Mouse (Mus musculus): ENCODE data around the gene Elmo3. TPM values are rescaled to one million over a fixed set of nuclear protein-coding genes. Genes with fewer than 3 reads are reported as not detected.

The Elmo3 gene
- polyA plus RNA-seq, 1 experiment from 2014 or later: 1.1 TPM

GRCm38 (mm10) chr8:105339886-105340635 is 34.7 kb downstream of the Elmo3 start:
- Histone ChIP-seq H3K36me3 (ENCODE audit: control insufficient read depth, insufficient read depth, low read length) (0 out of 2 replicates have a peak, but pooled peaks cover 4% of the 10 kb centered on the region), H3K27me3 (ENCODE audit: control insufficient read depth, insufficient read depth, low read length) (no peaks in the 10 kb centered on the region), H3K9me3 (ENCODE audit: control insufficient read depth, low read length) (no peaks in the 10 kb centered on the region), H3K9ac (replicated peaks; ENCODE audit: low read length) (no peak overlapping the region), H3K27ac (replicated peaks; ENCODE audit: low read depth, low read length) (no peak overlapping the region), H3K4me3 (replicated peaks; ENCODE audit: low read depth, low read length) (no peak overlapping the region), H3K4me1 (ENCODE audit: control insufficient read depth, insufficient read depth, low read length) (no peaks in the 10 kb centered on the region), H3K4me2 (ENCODE audit: low read length) (no peak overlapping the region)
- DNase-seq: no peak
- no peak for ATAC-seq (ENCODE audit: low FRiP score, low TSS enrichment)
- WGBS: 87% methylated on average over 6 of the region's 6 CpGs

- no peak overlapping the region for H3K27ac ChIP-seq (replicated peaks; ENCODE audit: low read depth, low read length)
- DNase-seq (peak; percentile 38), ATAC-seq (ENCODE audit: low FRiP score, low TSS enrichment) (no peak)
- 0 out of 2 replicates have a peak, but pooled peaks cover under 1% of the 10 kb centered on the region for H3K4me1 ChIP-seq (ENCODE audit: control insufficient read depth, insufficient read depth, low read length)
- H3K27me3 ChIP-seq (ENCODE audit: control insufficient read depth, insufficient read depth, low read length): no peaks in the 10 kb centered on the region
- 0 out of 2 replicates have a peak, but pooled peaks cover 4% of the 10 kb centered on the region for H3K36me3 ChIP-seq (ENCODE audit: control insufficient read depth, insufficient read depth, low read length)
- no peak overlapping the region for H3K4me2 ChIP-seq (ENCODE audit: low read length)
- no peaks in the 10 kb centered on the region for H3K9me3 ChIP-seq (ENCODE audit: control insufficient read depth, low read length)
- H3K4me3 ChIP-seq (replicated peaks; ENCODE audit: low read depth, low read length): no peak overlapping the region
- no peak overlapping the region for H3K9ac ChIP-seq (replicated peaks; ENCODE audit: low read length)
- 44% methylated on average over 8 of the region's 8 CpGs for WGBS
Measured at GRCm38 (mm10) chr8:105341399-105341798, 36.0 kb downstream of the Elmo3 start.

DNA sequence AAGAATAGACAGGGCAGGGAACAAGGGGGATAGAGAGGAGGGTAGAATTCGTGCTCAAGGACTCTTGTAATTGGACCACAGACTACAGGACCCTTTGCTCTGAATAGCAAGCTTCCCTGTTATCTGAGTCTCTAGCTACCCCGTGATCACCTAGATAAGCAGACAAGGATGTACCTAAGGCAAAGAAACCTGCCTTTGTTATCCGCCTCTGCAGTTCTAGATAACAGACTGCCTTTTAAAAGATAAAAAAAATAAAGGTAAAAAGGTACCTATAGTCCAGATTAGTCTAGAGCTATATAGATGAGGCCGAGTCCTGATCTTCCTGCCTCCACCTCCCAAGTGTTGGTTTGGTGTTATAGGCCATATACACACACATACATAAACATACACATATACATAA is 37.4 kb downstream of the Elmo3 start:
- no peaks in the 10 kb centered on the region for H3K36me3 ChIP-seq (ENCODE audit: control insufficient read depth, insufficient read depth, low read length)
- WGBS: 80% methylated on average over 4 of the region's 4 CpGs
- ATAC-seq (ENCODE audit: low FRiP score, low TSS enrichment): no peak
- no peaks in the 10 kb centered on the region for H3K9me3 ChIP-seq (ENCODE audit: control insufficient read depth, low read length)
- H3K27ac ChIP-seq (replicated peaks; ENCODE audit: low read depth, low read length): no peak overlapping the region
- no peak overlapping the region for H3K4me3 ChIP-seq (replicated peaks; ENCODE audit: low read depth, low read length)
- DNase-seq: no peak
- no peaks in the 10 kb centered on the region; the same call in 1 of the 2 replicates for H3K27me3 ChIP-seq (ENCODE audit: control insufficient read depth, insufficient read depth, low read length)
- H3K4me1 ChIP-seq (ENCODE audit: control insufficient read depth, insufficient read depth, low read length): peaks cover 13% of the 10 kb centered on the region; the same call in 1 of the 2 replicates
- no peak overlapping the region for H3K4me2 ChIP-seq (ENCODE audit: low read length)
- H3K9ac ChIP-seq (replicated peaks; ENCODE audit: low read length): no peak overlapping the region

DNA sequence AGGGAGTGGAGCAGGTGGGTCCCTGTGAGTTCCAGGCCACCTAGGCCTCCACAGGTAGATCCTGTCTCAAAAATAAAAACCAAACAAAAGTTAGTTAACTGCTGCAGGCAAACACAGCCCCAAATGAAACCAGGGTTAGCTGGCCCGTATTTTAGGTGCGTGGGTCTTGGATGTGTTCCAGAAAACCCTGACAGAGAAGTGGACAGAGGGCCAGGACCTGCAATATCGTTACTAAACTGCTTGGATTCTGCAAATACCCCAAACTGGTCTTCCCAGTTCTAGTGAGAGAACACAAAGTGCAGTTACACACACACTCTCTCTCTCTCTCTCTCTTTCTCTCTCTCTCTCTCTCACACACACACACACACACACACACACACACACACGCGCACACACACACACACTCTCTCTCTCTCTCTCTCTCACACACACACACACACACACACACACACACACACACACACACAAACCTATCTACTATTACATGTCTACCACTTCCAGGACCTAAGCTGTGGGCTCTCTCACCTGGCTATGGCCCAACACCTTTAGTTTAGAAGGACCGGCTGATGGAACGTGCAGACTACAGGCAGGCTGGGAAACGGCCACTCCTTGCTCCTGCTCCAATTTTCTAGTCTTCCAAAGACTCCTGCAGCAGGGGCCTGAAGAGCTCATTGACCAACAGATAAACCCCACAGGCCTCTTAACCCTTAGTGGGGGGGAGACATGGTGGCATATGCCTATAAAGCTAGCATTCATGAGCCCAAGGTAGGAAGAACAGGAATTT is 38.6 kb downstream of the Elmo3 start:
- no peak for DNase-seq

GRCm38 (mm10) chr8:105345061-105345975 is 39.9 kb downstream of the Elmo3 start:
- peaks cover 25% of the 10 kb centered on the region for H3K4me1 ChIP-seq (ENCODE audit: control insufficient read depth, insufficient read depth, low read length)
- H3K9ac ChIP-seq (replicated peaks; ENCODE audit: low read length): no peak overlapping the region
- no peak overlapping the region for H3K4me2 ChIP-seq (ENCODE audit: low read length)
- H3K27me3 ChIP-seq (ENCODE audit: control insufficient read depth, insufficient read depth, low read length): no peaks in the 10 kb centered on the region; the same call in 1 of the 2 replicates
- no peaks in the 10 kb centered on the region for H3K36me3 ChIP-seq (ENCODE audit: control insufficient read depth, insufficient read depth, low read length)
- DNase-seq (no peak), ATAC-seq (ENCODE audit: low FRiP score, low TSS enrichment) (no peak)
- no peaks in the 10 kb centered on the region for H3K9me3 ChIP-seq (ENCODE audit: control insufficient read depth, low read length)
- H3K27ac ChIP-seq (replicated peaks; ENCODE audit: low read depth, low read length): no peak overlapping the region
- 78% methylated on average over 7 of the region's 7 CpGs for WGBS
- H3K4me3 ChIP-seq (replicated peaks; ENCODE audit: low read depth, low read length): no peak overlapping the region

More for the DNA sequence above, 38.6 kb downstream of the Elmo3 start:
- 77% methylated on average over 7 of the region's 8 CpGs for WGBS
- Histone ChIP-seq H3K4me1 (ENCODE audit: control insufficient read depth, insufficient read depth, low read length) (peaks cover 18% of the 10 kb centered on the region; the same call in 1 of the 2 replicates), H3K27ac (replicated peaks; ENCODE audit: low read depth, low read length) (no peak overlapping the region), H3K36me3 (ENCODE audit: control insufficient read depth, insufficient read depth, low read length) (no peaks in the 10 kb centered on the region), H3K4me3 (replicated peaks; ENCODE audit: low read depth, low read length) (no peak overlapping the region), H3K4me2 (ENCODE audit: low read length) (no peak overlapping the region), H3K9me3 (ENCODE audit: control insufficient read depth, low read length) (no peaks in the 10 kb centered on the region), H3K27me3 (ENCODE audit: control insufficient read depth, insufficient read depth, low read length) (no peaks in the 10 kb centered on the region; the same call in 1 of the 2 replicates), H3K9ac (replicated peaks; ENCODE audit: low read length) (no peak overlapping the region)
- ATAC-seq (ENCODE audit: low FRiP score, low TSS enrichment): no peak

DNA sequence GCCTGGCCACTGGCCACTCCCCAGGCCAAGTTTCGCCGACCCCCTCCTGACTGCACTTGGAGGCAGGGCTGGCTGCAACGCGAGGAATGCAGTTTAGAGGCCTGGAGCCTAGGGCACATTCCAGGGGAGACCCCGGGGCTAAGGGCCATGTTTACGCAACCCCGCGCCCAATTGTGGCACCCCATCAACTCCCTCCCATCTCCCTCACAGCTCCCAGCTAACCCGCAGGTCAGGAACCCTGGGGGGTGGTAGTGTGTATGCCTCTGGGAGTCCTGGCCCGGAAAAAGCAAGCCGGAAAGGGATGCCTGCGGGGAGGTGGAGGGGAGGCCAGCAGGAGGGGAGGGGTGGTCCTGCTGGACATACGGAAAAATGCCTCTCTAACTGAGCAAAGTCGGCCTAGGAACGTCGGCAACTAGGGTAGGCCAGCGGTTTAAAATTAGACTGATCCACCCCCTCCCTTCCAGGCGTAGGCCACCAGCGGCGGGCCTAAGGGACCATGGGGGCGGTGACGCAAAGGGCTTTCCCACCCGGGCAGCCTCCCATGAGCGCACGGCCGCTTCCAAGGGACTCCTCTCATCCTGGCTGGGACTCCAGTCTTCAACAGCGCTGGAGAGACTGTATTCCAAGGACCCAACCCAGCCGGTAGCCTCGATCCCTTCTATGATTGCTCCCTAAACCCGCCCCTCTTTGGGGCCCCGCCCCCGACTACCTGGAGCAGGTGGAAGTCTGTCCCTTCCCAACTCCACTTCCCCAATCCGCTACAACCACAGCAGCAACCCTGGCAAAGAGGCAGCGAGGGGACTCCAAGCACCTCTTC is 41.4 kb downstream of the Elmo3 start:
- DNase-seq: peak; percentile 17
- WGBS: 2% methylated on average over 34 of the region's 34 CpGs

GRCm38 (mm10) chr8:105347428-105348221 is 42.2 kb downstream of the Elmo3 start, which contains the start of gene Fhod1:
TSS of gene Fhod1 (minus strand) at chr8:105347953.
- under 1% methylated on average over 53 of the region's 53 CpGs for WGBS
- H3K9me3 ChIP-seq (ENCODE audit: control insufficient read depth, low read length): no peaks in the 10 kb centered on the region
- DNase-seq (peak; percentile 95), ATAC-seq (ENCODE audit: low FRiP score, low TSS enrichment) (peak; percentile 86)
- no peaks in the 10 kb centered on the region for H3K36me3 ChIP-seq (ENCODE audit: control insufficient read depth, insufficient read depth, low read length)
- H3K27ac ChIP-seq (replicated peaks; ENCODE audit: low read depth, low read length): peak within 1 kb of the TSS; percentile 67
- peak within 1 kb of the TSS; percentile 80 for H3K9ac ChIP-seq (replicated peaks; ENCODE audit: low read length)
- peak within 1 kb of the TSS; percentile 68 for H3K4me3 ChIP-seq (replicated peaks; ENCODE audit: low read depth, low read length)
- H3K4me2 ChIP-seq (ENCODE audit: low read length): peak within 1 kb of the TSS; percentile 91
- peaks cover 28% of the 10 kb centered on the region for H3K4me1 ChIP-seq (ENCODE audit: control insufficient read depth, insufficient read depth, low read length)
- H3K27me3 ChIP-seq (ENCODE audit: control insufficient read depth, insufficient read depth, low read length): no peaks in the 10 kb centered on the region; the same call in 1 of the 2 replicates

More for the DNA sequence above, 41.4 kb downstream of the Elmo3 start:
- Histone ChIP-seq H3K27me3 (ENCODE audit: control insufficient read depth, insufficient read depth, low read length) (no peaks in the 10 kb centered on the region; the same call in 1 of the 2 replicates), H3K27ac (replicated peaks; ENCODE audit: low read depth, low read length) (no peak overlapping the region), H3K4me3 (replicated peaks; ENCODE audit: low read depth, low read length) (peak overlapping the region; percentile 68), H3K9ac (replicated peaks; ENCODE audit: low read length) (peak overlapping the region; percentile 2; the same call in 1 of the 2 replicates), H3K9me3 (ENCODE audit: control insufficient read depth, low read length) (no peaks in the 10 kb centered on the region), H3K4me1 (ENCODE audit: control insufficient read depth, insufficient read depth, low read length) (peaks cover 28% of the 10 kb centered on the region), H3K4me2 (ENCODE audit: low read length) (peak overlapping the region; percentile 91), H3K36me3 (ENCODE audit: control insufficient read depth, insufficient read depth, low read length) (no peaks in the 10 kb centered on the region)
- ATAC-seq (ENCODE audit: low FRiP score, low TSS enrichment): peak; percentile 2; the same call in 1 of the 2 replicates

Measured in midbrain, embryonic 14.5 days (tissue).